Mouse (Mus musculus) liver, adult 2 months (tissue): ENCODE results near the gene Gabrb2.

ENCODE experiments used
- CTCF ChIP-seq: fragments of 200-500 bp; IDR thresholded peaks from 2 replicates; pipeline ENCODE4 v1.5.1; 2011; ENCODE audit warnings: low read depth, low read length, control low read depth
- POLR2A ChIP-seq: fragments of 200-500 bp; IDR thresholded peaks from 2 replicates; pipeline ENCODE4 v1.6.1; 2011; ENCODE audit warnings: low read length, control low read depth; ENCODE audit not compliant: insufficient read depth; ENCODE audit errors: extremely low read depth

- TF ChIP-seq CTCF = no peak
- no peak for TF ChIP-seq POLR2A
These were observed 160.2 kb downstream of the Gabrb2 start for GRCm38 (mm10) chr11:42579804-42580203.
